Mouse (Mus musculus) T-helper 1 cell (primary cell): Measurements from ENCODE around the gene Olfr1247.
"Not testable (repeated sequence)": the region's sequence is repeated elsewhere in the genome, so short reads cannot be mapped to it uniquely, and the experiment has no call there.

Experiments used
- in situ Hi-C: fragments of 300-600 bp; cut with MboI, MseI; formaldehyde crosslinking; loops from one replicate; pipeline ENCODE4 v1.15.1; 2025; ENCODE audit warnings: high pct_unique_total_duplicates

The Olfr1247 gene

DNA sequence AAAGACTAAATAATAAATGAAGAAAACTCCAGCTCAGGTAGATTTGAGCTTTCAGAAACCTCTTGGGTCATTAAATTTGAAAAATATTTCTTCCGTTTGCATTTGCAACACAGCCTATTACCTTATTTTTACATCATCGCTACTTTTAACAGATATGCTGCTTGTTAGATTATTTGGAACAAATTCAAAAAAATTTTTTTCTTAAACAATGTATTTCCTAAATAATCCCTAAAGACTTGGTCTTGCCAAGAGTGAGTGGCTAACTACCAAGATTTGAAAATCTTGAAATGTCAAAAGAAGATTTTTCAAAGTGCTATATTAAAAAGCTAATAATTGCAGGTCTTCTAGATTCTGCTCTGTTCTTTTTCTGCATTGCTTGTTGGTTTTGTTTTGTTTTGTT is at the start of gene Olfr1247:
TSS of gene Olfr1247 (minus strand) at position 101 of the 400 bp plus-strand sequence.
- in situ Hi-C loops = no loop called here

- in situ Hi-C loops = no loop called here
Observed at GRCm38 (mm10) chr2:89661367-89661766, 47.4 kb upstream of the Olfr1247 start, which contains the start of gene Olfr1250. TSS of gene Olfr1250 (minus strand) at chr2:89661467.

- in situ Hi-C loops = no loop called here
Observed at GRCm38 (mm10) chr2:89634883-89635282, 21.0 kb upstream of the Olfr1247 start, which contains the start of gene Olfr1249. TSS of gene Olfr1249 (minus strand) at chr2:89634983.

DNA sequence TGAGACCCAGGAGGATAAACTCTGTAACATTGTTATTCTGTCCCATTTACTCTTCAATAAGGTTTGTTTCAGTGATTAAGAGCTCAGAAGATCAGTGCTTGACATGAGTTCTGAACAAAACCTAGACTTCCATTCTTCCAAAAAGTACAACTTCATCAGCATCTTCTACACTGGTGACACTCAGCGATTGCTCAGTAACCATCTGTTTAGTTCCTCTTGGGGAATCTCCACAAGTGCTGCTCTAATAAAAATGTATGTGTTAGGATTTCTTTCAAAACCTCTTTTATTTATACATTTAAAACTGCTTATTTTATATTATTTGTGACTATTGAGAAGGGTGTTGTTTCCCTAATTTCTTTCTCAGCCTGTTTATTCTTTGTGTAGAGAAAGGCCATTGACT is 4.2 kb upstream of the Olfr1247 start, which contains the start of gene Olfr1248:
TSS of gene Olfr1248 (minus strand) at position 101 of the 400 bp plus-strand sequence.
- in situ Hi-C loops = not testable (repeated sequence)

DNA sequence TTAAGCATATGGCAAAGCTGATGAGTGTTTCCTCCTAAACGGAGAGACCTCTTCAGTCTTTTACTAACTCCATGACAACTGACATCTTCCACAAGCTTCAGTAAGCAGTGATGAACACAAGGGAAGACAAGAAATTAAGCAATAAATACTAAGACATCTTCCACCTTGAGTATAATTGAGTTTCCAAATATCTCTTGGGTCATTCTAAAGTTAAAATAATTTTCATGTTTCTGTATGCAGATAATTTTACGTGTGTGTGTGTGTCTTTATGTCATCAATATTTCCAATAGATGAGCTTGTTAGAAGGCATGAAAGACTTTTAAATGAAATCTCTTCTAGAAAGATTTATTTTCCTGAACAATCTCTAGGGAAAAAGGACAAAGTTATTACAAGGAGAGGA is 20.9 kb downstream of the Olfr1247 start, which contains the start of gene Olfr1246:
TSS of gene Olfr1246 (minus strand) at position 101 of the 400 bp plus-strand sequence.
- in situ Hi-C loops = no loop called here

GRCm38 (mm10) chr2:89578347-89578746 is 35.6 kb downstream of the Olfr1247 start, which contains the start of gene Olfr1245:
TSS of gene Olfr1245 (minus strand) at chr2:89578447.
- in situ Hi-C loops = no loop called here

- in situ Hi-C loops = not testable (repeated sequence)
Observed at GRCm38 (mm10) chr2:89562706-89563105, 51.2 kb downstream of the Olfr1247 start.
